Mouse (Mus musculus) embryonic facial prominence, embryonic 13.5 days (tissue): Measurements from ENCODE around the gene Adamts9. TPM values are rescaled to one million over a fixed set of nuclear protein-coding genes. Genes with fewer than 3 reads are reported as not detected.

Experiments
- ATAC-seq: fragments of 200-750 bp; cut with Nextera tagmentation; 2 replicates; pipeline ENCODE4 v1.8.0; 2017; ENCODE audit warnings: low read depth; ENCODE audit not compliant: insufficient number of reproducible peaks, insufficient read depth, low FRiP score, low TSS enrichment
- H3K27ac ChIP-seq: fragments of 300-500 bp; sonication (generic); 2 replicates; pipeline ENCODE4 v1.5.1; 2015; ENCODE audit warnings: moderate library complexity, mild to moderate bottlenecking, inconsistent platforms
- H3K27me3 ChIP-seq: fragments of 300-500 bp; sonication (generic); 2 replicates; pipeline ENCODE4 v1.6.1; 2015; ENCODE audit warnings: mild to moderate bottlenecking, inconsistent platforms
- H3K36me3 ChIP-seq: fragments of 300-500 bp; sonication (generic); 2 replicates; pipeline ENCODE4 v1.6.1; 2015; ENCODE audit warnings: mild to moderate bottlenecking, inconsistent platforms
- H3K4me1 ChIP-seq: fragments of 300-500 bp; sonication (generic); 2 replicates; pipeline ENCODE4 v1.6.1; 2015; ENCODE audit warnings: inconsistent platforms
- H3K4me2 ChIP-seq: fragments of 300-500 bp; sonication (generic); 2 replicates; pipeline ENCODE4 v1.6.1; 2015; ENCODE audit warnings: moderate library complexity, mild to moderate bottlenecking, inconsistent platforms
- H3K4me3 ChIP-seq: fragments of 300-500 bp; sonication (generic); 2 replicates; pipeline ENCODE4 v1.5.1; 2015; ENCODE audit warnings: mild to moderate bottlenecking, inconsistent platforms
- H3K9ac ChIP-seq: fragments of 300-500 bp; sonication (generic); 2 replicates; pipeline ENCODE4 v1.6.1; 2015; ENCODE audit warnings: mild to moderate bottlenecking, inconsistent platforms
- H3K9me3 ChIP-seq: fragments of 300-500 bp; sonication (generic); 2 replicates; pipeline ENCODE4 v1.6.1; 2016; ENCODE audit warnings: inconsistent platforms
- WGBS: fragments of 180-500 bp; shearing (Covaris S2); methylation state at CpG from one replicate; pipeline ENCODE4 v1.1.7; 2015; ENCODE audit warnings: mixed read lengths; 5-methylcytosine and 5-hydroxymethylcytosine counted together
- polyA plus RNA-seq: library from polyadenylated mRNA; unstranded; fragments of >200 nt; fragmentation: Nextera tagmentation; extraction: Ambion mirVana; gene quantifications from 2 replicates; pipeline ENCODE4 v1.2.1, GENCODE M21; 2015

Adamts9 gene
- polyA plus RNA-seq, 1 experiment from 2014 or later, result 6.3 TPM

- H3K4me2 ChIP-seq, result no peak overlapping the region
- 31% methylated on average over 7 of the region's 7 CpGs for WGBS
- no peaks in the 10 kb centered on the region for H3K9me3 ChIP-seq
- H3K4me1 ChIP-seq, result peaks cover 4% of the 10 kb centered on the region; the same call in 1 of the 2 replicates
- no peak overlapping the region for H3K4me3 ChIP-seq
- H3K27me3 ChIP-seq, result no peaks in the 10 kb centered on the region
- H3K36me3 ChIP-seq, result no peaks in the 10 kb centered on the region
- no peak overlapping the region for H3K9ac ChIP-seq
- no peak for ATAC-seq
- H3K27ac ChIP-seq, result no peak overlapping the region
These were observed 119.3 kb downstream of the Adamts9 start for GRCm38 (mm10) chr6:92823991-92824390.

- Histone ChIP-seq H3K27me3 (no peaks in the 10 kb centered on the region), H3K36me3 (no peaks in the 10 kb centered on the region), H3K9me3 (no peaks in the 10 kb centered on the region), H3K4me3 (no peak overlapping the region), H3K9ac (no peak overlapping the region), H3K27ac (no peak overlapping the region), H3K4me2 (no peak overlapping the region), H3K4me1 (no peaks in the 10 kb centered on the region)
- 65% methylated on average over 6 of the region's 6 CpGs for WGBS
- no peak for ATAC-seq
These were observed 121.3 kb downstream of the Adamts9 start for GRCm38 (mm10) chr6:92822006-92822405.

- Histone ChIP-seq H3K4me3 (no peak overlapping the region), H3K27me3 (no peaks in the 10 kb centered on the region), H3K36me3 (no peaks in the 10 kb centered on the region), H3K9me3 (no peaks in the 10 kb centered on the region), H3K27ac (no peak overlapping the region), H3K4me2 (no peak overlapping the region), H3K4me1 (peaks cover 2% of the 10 kb centered on the region; the same call in 1 of the 2 replicates), H3K9ac (no peak overlapping the region)
- 52% methylated on average over 5 of the region's 5 CpGs for WGBS
- ATAC-seq, result no peak
These were observed 121.7 kb downstream of the Adamts9 start for GRCm38 (mm10) chr6:92821606-92822005.

GRCm38 (mm10) chr6:92817661-92818060 lies 125.6 kb downstream of the Adamts9 start:
- Histone ChIP-seq H3K27me3 (no peaks in the 10 kb centered on the region), H3K4me1 (peaks cover 10% of the 10 kb centered on the region), H3K9me3 (no peaks in the 10 kb centered on the region), H3K36me3 (no peaks in the 10 kb centered on the region), H3K4me3 (no peak overlapping the region), H3K4me2 (no peak overlapping the region), H3K27ac (no peak overlapping the region), H3K9ac (no peak overlapping the region)
- WGBS, result 56% methylated on average over 8 of the region's 8 CpGs
- ATAC-seq, result no peak

- Histone ChIP-seq H3K9me3 (no peaks in the 10 kb centered on the region), H3K4me1 (peaks cover 10% of the 10 kb centered on the region), H3K9ac (no peak within 1 kb of the TSS), H3K27me3 (no peaks in the 10 kb centered on the region), H3K27ac (no peak within 1 kb of the TSS; the same call in 1 of the 2 replicates), H3K4me3 (no peak within 1 kb of the TSS), H3K36me3 (no peaks in the 10 kb centered on the region), H3K4me2 (peak within 1 kb of the TSS; percentile 19)
- WGBS, result 18% methylated on average over 8 of the region's 8 CpGs
- no peak for ATAC-seq
These were observed 127.0 kb downstream of the Adamts9 start, which contains the start of gene A730049H05Rik for GRCm38 (mm10) chr6:92816311-92816751. Gene A730049H05Rik (plus strand): TSS chr6:92816478.

GRCm38 (mm10) chr6:92812702-92813370 lies 130.5 kb downstream of the Adamts9 start:
- 89% methylated on average over 2 of the region's 2 CpGs for WGBS
- H3K27me3 ChIP-seq, result no peaks in the 10 kb centered on the region

GRCm38 (mm10) chr6:92811566-92811965 lies 131.7 kb downstream of the Adamts9 start:
- Histone ChIP-seq H3K9ac (no peak overlapping the region), H3K4me1 (peaks cover 7% of the 10 kb centered on the region), H3K4me3 (no peak overlapping the region), H3K27me3 (no peaks in the 10 kb centered on the region), H3K27ac (no peak overlapping the region), H3K36me3 (peaks cover 4% of the 10 kb centered on the region), H3K4me2 (no peak overlapping the region), H3K9me3 (no peaks in the 10 kb centered on the region)
- no peak for ATAC-seq

More at GRCm38 (mm10) chr6:92812702-92813370, 130.5 kb downstream of the Adamts9 start:
- Histone ChIP-seq H3K27ac (no peak overlapping the region), H3K4me3 (no peak overlapping the region), H3K4me1 (peaks cover 10% of the 10 kb centered on the region), H3K9me3 (no peaks in the 10 kb centered on the region), H3K4me2 (no peak overlapping the region), H3K9ac (no peak overlapping the region), H3K36me3 (no peaks in the 10 kb centered on the region)
- ATAC-seq, result no peak

GRCm38 (mm10) chr6:92810628-92811027 lies 132.7 kb downstream of the Adamts9 start:
- H3K4me1 ChIP-seq, result no peaks in the 10 kb centered on the region
- H3K9me3 ChIP-seq, result no peaks in the 10 kb centered on the region
- H3K27me3 ChIP-seq, result no peaks in the 10 kb centered on the region
- ATAC-seq, result no peak
- H3K36me3 ChIP-seq, result peaks cover 4% of the 10 kb centered on the region
- no peak overlapping the region for H3K9ac ChIP-seq
- no peak overlapping the region for H3K4me2 ChIP-seq
- WGBS, result 90% methylated on average over 2 of the region's 2 CpGs
- no peak overlapping the region for H3K27ac ChIP-seq
- no peak overlapping the region for H3K4me3 ChIP-seq

- no peaks in the 10 kb centered on the region for H3K4me1 ChIP-seq
- no peak overlapping the region for H3K9ac ChIP-seq
- ATAC-seq, result no peak
- no peak overlapping the region for H3K27ac ChIP-seq
- no peaks in the 10 kb centered on the region for H3K9me3 ChIP-seq
- H3K4me2 ChIP-seq, result no peak overlapping the region
- H3K36me3 ChIP-seq, result peaks cover 4% of the 10 kb centered on the region
- H3K27me3 ChIP-seq, result no peaks in the 10 kb centered on the region
- 91% methylated on average over 3 of the region's 3 CpGs for WGBS
- no peak overlapping the region for H3K4me3 ChIP-seq
These were observed 133.5 kb downstream of the Adamts9 start for GRCm38 (mm10) chr6:92809818-92810217.

- peaks cover 4% of the 10 kb centered on the region for H3K36me3 ChIP-seq
These were observed 138.9 kb downstream of the Adamts9 start for GRCm38 (mm10) chr6:92804254-92804971.

GRCm38 (mm10) chr6:92803213-92803612 lies 140.1 kb downstream of the Adamts9 start:
- WGBS, result 68% methylated on average over 6 of the region's 6 CpGs
- peaks cover 17% of the 10 kb centered on the region for H3K4me1 ChIP-seq
- H3K4me2 ChIP-seq, result no peak overlapping the region
- H3K9me3 ChIP-seq, result no peaks in the 10 kb centered on the region
- H3K36me3 ChIP-seq, result peaks cover 4% of the 10 kb centered on the region
- H3K9ac ChIP-seq, result no peak overlapping the region
- no peak for ATAC-seq
- H3K27ac ChIP-seq, result 0 out of 2 replicates have a peak overlapping the region, but pooled peaks have one; percentile 9
- no peaks in the 10 kb centered on the region for H3K27me3 ChIP-seq
- no peak overlapping the region for H3K4me3 ChIP-seq

More at GRCm38 (mm10) chr6:92804254-92804971, 138.9 kb downstream of the Adamts9 start:
- H3K27me3 ChIP-seq, result no peaks in the 10 kb centered on the region
- peaks cover 17% of the 10 kb centered on the region for H3K4me1 ChIP-seq
- H3K4me2 ChIP-seq, result no peak overlapping the region
- H3K4me3 ChIP-seq, result no peak overlapping the region
- WGBS, result 70% methylated on average over 3 of the region's 3 CpGs
- no peaks in the 10 kb centered on the region for H3K9me3 ChIP-seq
- peak overlapping the region; percentile 19 for H3K27ac ChIP-seq
- no peak for ATAC-seq
- H3K9ac ChIP-seq, result no peak overlapping the region

GRCm38 (mm10) chr6:92802421-92802820 lies 140.9 kb downstream of the Adamts9 start:
- no peak overlapping the region for H3K4me3 ChIP-seq
- no peak overlapping the region for H3K9ac ChIP-seq
- H3K4me1 ChIP-seq, result peaks cover 17% of the 10 kb centered on the region
- H3K27ac ChIP-seq, result no peak overlapping the region
- 91% methylated on average over 11 of the region's 11 CpGs for WGBS
- no peaks in the 10 kb centered on the region for H3K27me3 ChIP-seq
- H3K36me3 ChIP-seq, result peaks cover 8% of the 10 kb centered on the region
- 0 out of 2 replicates have a peak, but pooled peaks have one; percentile 32 for ATAC-seq
- no peak overlapping the region for H3K4me2 ChIP-seq
- H3K9me3 ChIP-seq, result no peaks in the 10 kb centered on the region
